In the genomic region with DNA sequence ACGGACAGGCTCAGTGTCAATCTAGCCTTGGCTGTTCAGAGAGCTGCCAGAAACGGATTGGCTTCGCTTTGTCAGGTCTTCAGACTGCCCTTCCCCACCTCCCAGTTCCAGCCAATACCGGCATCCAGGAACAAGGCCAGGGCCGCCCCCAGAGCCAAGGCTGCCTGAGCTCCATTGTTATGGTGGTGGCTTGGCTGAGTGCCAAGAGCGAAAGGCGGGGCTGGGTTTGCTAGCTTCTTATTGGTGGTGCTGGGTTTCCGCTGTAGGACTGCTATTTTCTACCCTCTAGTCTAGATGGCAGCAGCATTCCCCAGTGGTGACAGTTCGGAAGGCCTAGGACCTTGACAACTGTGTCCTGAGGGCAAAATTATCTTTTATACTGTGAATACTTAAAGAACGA, we compare ENCODE assay signal across 8 mouse cellular contexts. TPM values are rescaled to one million over a fixed set of nuclear protein-coding genes. Genes with fewer than 3 reads are reported as not detected.
DNase-seq lines count a peak whose midpoint lies in the region; ATAC-seq and TF ChIP-seq lines count a peak whose summit lies in the region.

A gene (minus strand): TSS at position 148 of the 400 bp plus-strand sequence.

- peak within 1 kb of the TSS; percentile 53 for H3K4me2 ChIP-seq in hindbrain, embryonic 16.5 days (ENCODE audit: low read length)

- H3K27ac ChIP-seq in gastrocnemius, adult 2 months, result peak within 1 kb of the TSS; percentile 80
- peak within 1 kb of the TSS; percentile 72 for H3K27ac ChIP-seq in hindbrain, embryonic 16.5 days (ENCODE audit: low read depth, low read length)

- WGBS in hindbrain, embryonic 16.5 days, result 4% methylated on average over 10 of the region's 10 CpGs

- ATAC-seq in common myeloid progenitor, adult 5-6 weeks (replicated peaks; ENCODE audit: low read depth, poor library complexity, severe bottlenecking), result peak; percentile 96
- peak; percentile 98 for ATAC-seq in hindbrain, embryonic 16.5 days

- H3K36me3 ChIP-seq in hindbrain, embryonic 16.5 days (ENCODE audit: control insufficient read depth, insufficient read depth, low read length), result no peaks in the 10 kb centered on the region

- peak within 1 kb of the TSS; percentile 19; the same call in 1 of the 2 replicates for H3K9ac ChIP-seq in hindbrain, embryonic 16.5 days (ENCODE audit: low read depth, low read length)

- peaks cover 12% of the 10 kb centered on the region for H3K4me1 ChIP-seq in hindbrain, embryonic 16.5 days (ENCODE audit: control insufficient read depth, insufficient read depth, low read depth, low read length)

- peak; percentile 44 for TF ChIP-seq CTCF in gastrocnemius, adult 2 months (IDR thresholded peaks at IDR 0.05)

- no peaks in the 10 kb centered on the region for H3K27me3 ChIP-seq in hindbrain, embryonic 16.5 days (replicated peaks; ENCODE audit: control insufficient read depth, insufficient read depth, low read length)

- peak within 1 kb of the TSS; percentile 56 for H3K4me3 ChIP-seq in gastrocnemius, adult 2 months
- H3K4me3 ChIP-seq in hindbrain, embryonic 16.5 days (ENCODE audit: low read length), result peak within 1 kb of the TSS; percentile 26

- H3K9me3 ChIP-seq in hindbrain, embryonic 16.5 days (ENCODE audit: control insufficient read depth, low read length), result no peaks in the 10 kb centered on the region

- DNase-seq in WW6 (ENCODE audit: low read depth, low spot score), result peak; percentile 92
- peak; percentile 98 for DNase-seq in gastrocnemius, adult 2 months
- DNase-seq in left cerebral cortex, adult 11 months (ENCODE audit: low spot score), result peak; percentile 97
- DNase-seq in lung, postnatal 36 days, result peak; percentile 99
- peak; percentile 100 for DNase-seq in retina, postnatal 1 day
- peak; percentile 88 for DNase-seq in thymus, postnatal 4 days

- intact Hi-C loops in gastrocnemius, adult 2 months (cut with DNase I), result loop anchor here (5.0 kb wide), 2 partner anchors 116 to 216 kb away; a partner anchor contains a TSS

RNA-seq across cellular contexts. Expression of the gene that starts here (rescaled TPM):
- total RNA-seq in common myeloid progenitor, adult 5-6 weeks (2017), result 0.39 and 1.6 TPM in 2 replicates
- 10 to 100 TPM in 1 of 2 experiments, 1 to 10 TPM in 1; 9.5 to 25.7 TPM for total RNA-seq in gastrocnemius, adult 2 months (2021)
- polyA plus RNA-seq in hindbrain, embryonic 16.5 days (2015; fragmentation: Nextera tagmentation; extraction: Ambion mirVana), result 41.8 and 43.2 TPM in 2 replicates

Comparison
In these comparisons a context has a peak if more than half of its experiments do, and no peak if none do; other contexts are left out.
1. Peak in every context shown above with its lines: DNase-seq, ATAC-seq, H3K4me3 ChIP-seq and H3K27ac ChIP-seq.